Mouse (Mus musculus) neural tube, embryonic 13.5 days (tissue): ENCODE measurements at regions not wholly inside any gene's neighbourhood (a gene's known extent, or its start where the extent isn't known, plus 50 kb on each side); places are given as distances from the start of the nearest gene placed in this dataset.

Source experiments
- ATAC-seq: fragments of 200-750 bp; cut with Nextera tagmentation; 2 replicates; pipeline ENCODE4 v1.8.0; 2017; ENCODE audit warnings: low read depth, mild to moderate bottlenecking, moderate TSS enrichment, moderate library complexity
- H3K27ac ChIP-seq: fragments of 300-500 bp; sonication (generic); replicated peaks from 2 replicates; pipeline ENCODE4 v1.5.1; 2015; ENCODE audit warnings: moderate library complexity, mild to moderate bottlenecking, inconsistent platforms
- H3K27me3 ChIP-seq: fragments of 300-500 bp; sonication (generic); 2 replicates; pipeline ENCODE4 v1.6.1; 2015; ENCODE audit warnings: mild to moderate bottlenecking, inconsistent platforms
- H3K36me3 ChIP-seq: fragments of 300-500 bp; sonication (generic); 2 replicates; pipeline ENCODE4 v1.6.1; 2015; ENCODE audit warnings: mild to moderate bottlenecking, inconsistent platforms
- H3K4me1 ChIP-seq: fragments of 300-500 bp; sonication (generic); replicated peaks from 2 replicates; pipeline ENCODE4 v1.6.1; 2015; ENCODE audit warnings: inconsistent platforms
- H3K4me2 ChIP-seq: fragments of 300-500 bp; sonication (generic); 2 replicates; pipeline ENCODE4 v1.6.1; 2015; ENCODE audit warnings: inconsistent platforms, mild to moderate bottlenecking, moderate library complexity
- H3K4me3 ChIP-seq: fragments of 300-500 bp; sonication (generic); 2 replicates; pipeline ENCODE4 v1.5.1; 2015; ENCODE audit warnings: mild to moderate bottlenecking, inconsistent platforms
- H3K9ac ChIP-seq: fragments of 300-500 bp; sonication (generic); 2 replicates; pipeline ENCODE4 v1.6.1; 2015; ENCODE audit warnings: moderate library complexity, mild to moderate bottlenecking, inconsistent platforms
- H3K9me3 ChIP-seq: fragments of 300-500 bp; sonication (generic); 2 replicates; pipeline ENCODE4 v1.6.1; 2016; ENCODE audit warnings: inconsistent platforms
- WGBS: fragments of 180-500 bp; shearing (Covaris S2); methylation state at CpG from one replicate; pipeline ENCODE4 v1.1.7; 2015; 5-methylcytosine and 5-hydroxymethylcytosine counted together

DNA sequence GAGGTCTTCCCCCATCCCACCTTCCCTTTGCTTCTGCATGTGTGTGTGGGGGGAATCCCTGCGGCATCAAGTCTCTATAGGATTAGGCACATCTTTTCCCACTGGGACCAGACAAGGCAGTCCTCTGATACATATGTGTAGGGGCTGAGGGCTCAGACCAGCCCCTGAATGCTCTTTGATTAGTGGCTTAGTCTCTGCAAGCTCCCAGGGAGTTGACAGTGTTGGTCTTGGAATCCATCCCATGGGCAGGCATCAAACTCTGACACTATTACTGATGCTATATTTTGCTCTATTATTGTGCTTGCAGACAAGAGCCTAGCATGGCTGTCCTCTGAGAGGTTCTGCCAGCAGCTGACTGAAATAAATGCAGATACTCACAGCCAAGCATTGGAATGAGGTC lies 209.5 kb upstream of the Rag2 start:
- Histone ChIP-seq H3K4me3 (no peak overlapping the region), H3K27ac (no peak overlapping the region), H3K4me1 (no peaks in the 10 kb centered on the region; the same call in 1 of the 2 replicates), H3K36me3 (no peaks in the 10 kb centered on the region), H3K27me3 (no peaks in the 10 kb centered on the region), H3K4me2 (no peak overlapping the region), H3K9me3 (no peaks in the 10 kb centered on the region), H3K9ac (no peak overlapping the region)
- no peak for ATAC-seq
- 75% methylated on average over 1 of the region's 1 CpGs for whole genome bisulfite sequencing

DNA sequence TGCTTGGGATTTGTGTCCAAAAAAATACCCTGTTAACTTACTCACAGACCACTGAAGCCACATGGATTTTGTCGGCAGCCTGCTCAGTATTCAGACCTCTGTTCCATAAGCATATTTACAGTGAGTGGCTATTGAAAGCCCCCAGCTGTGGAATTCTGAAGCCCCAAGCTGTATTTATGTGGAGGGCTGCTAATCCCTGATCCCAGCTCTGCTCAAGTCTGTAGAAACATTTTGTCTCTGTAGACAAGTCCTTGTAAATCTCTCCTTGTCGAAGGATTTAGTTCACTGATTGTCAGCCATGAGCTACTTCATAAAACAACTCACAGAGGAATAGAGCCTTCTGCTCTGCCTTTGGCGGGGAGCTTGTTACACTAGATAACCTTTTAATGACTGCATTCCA lies 207.8 kb upstream of the Rag2 start:
- H3K4me3 ChIP-seq = no peak overlapping the region
- H3K4me2 ChIP-seq = no peak overlapping the region
- no peaks in the 10 kb centered on the region; the same call in 1 of the 2 replicates for H3K4me1 ChIP-seq
- no peak overlapping the region for H3K27ac ChIP-seq
- no peaks in the 10 kb centered on the region for H3K27me3 ChIP-seq
- H3K9me3 ChIP-seq = no peaks in the 10 kb centered on the region
- H3K9ac ChIP-seq = no peak overlapping the region
- no peak for ATAC-seq
- H3K36me3 ChIP-seq = no peaks in the 10 kb centered on the region
- WGBS = 53% methylated on average over 3 of the region's 3 CpGs

DNA sequence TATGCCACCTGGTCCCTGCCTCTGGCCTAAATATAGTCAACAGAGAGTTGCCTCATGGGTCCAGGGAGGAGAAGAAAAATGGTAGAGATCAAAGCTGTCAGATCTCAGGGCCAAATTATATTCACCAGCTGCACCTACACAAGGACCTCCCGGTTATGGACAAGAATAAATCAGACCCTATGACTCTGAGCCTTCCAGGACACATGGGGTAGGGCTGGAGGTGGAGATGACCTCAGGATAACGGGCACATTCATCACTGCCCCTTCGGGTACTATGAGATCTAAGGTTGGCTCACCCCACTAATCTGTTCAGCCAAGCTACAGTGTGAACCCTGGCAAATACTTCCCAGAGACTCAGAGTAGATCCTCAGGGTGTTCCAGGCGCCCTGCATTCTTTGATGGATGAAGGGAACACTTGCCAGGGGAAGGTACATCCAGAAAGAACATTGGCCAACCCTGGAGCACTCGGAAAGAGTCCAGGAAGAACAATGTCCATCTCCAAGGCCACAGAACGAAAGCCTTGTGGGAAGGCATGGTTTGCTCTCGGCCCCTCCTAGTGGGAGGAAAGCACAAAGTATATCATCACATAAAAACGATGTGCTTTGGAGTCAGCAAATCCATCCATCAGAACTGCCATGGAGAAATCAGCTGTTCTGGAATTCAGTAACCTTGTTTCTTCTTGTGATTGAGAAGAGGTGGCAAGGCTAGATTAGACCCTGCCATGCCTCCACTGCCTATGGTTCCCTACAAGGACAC lies 191.2 kb upstream of the Rag2 start:
- WGBS = 78% methylated on average over 8 of the region's 8 CpGs
- Histone ChIP-seq H3K27me3 (no peaks in the 10 kb centered on the region), H3K4me3 (no peak overlapping the region), H3K36me3 (no peaks in the 10 kb centered on the region), H3K9me3 (no peaks in the 10 kb centered on the region), H3K9ac (no peak overlapping the region), H3K4me2 (no peak overlapping the region), H3K4me1 (no peaks in the 10 kb centered on the region), H3K27ac (no peak overlapping the region)
- no peak for ATAC-seq

DNA sequence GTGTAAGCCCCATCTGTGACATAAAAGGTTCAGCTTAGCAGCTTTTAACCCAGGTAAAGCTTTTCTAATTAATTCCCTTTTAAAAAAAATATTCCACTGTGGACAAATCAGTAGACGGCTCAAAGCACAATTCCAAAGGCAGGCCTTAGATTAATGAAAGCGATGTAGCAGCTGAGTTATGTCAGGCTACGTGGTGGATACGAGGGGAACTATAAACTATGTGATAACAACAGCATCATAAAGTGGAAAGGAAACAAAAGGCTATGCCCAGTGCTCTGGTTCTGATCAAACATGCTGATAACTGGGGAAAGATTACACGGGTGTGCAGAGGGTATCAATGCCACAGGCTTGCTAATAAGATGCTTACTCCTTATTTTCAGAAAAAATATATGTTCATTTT lies 184.3 kb upstream of the Rag2 start:
- no peak overlapping the region for H3K27ac ChIP-seq
- WGBS = 61% methylated on average over 5 of the region's 5 CpGs
- no peaks in the 10 kb centered on the region for H3K9me3 ChIP-seq
- H3K36me3 ChIP-seq = no peaks in the 10 kb centered on the region
- H3K4me1 ChIP-seq = no peaks in the 10 kb centered on the region
- no peak for ATAC-seq
- no peaks in the 10 kb centered on the region for H3K27me3 ChIP-seq
- no peak overlapping the region for H3K4me2 ChIP-seq
- no peak overlapping the region for H3K9ac ChIP-seq
- H3K4me3 ChIP-seq = no peak overlapping the region

DNA sequence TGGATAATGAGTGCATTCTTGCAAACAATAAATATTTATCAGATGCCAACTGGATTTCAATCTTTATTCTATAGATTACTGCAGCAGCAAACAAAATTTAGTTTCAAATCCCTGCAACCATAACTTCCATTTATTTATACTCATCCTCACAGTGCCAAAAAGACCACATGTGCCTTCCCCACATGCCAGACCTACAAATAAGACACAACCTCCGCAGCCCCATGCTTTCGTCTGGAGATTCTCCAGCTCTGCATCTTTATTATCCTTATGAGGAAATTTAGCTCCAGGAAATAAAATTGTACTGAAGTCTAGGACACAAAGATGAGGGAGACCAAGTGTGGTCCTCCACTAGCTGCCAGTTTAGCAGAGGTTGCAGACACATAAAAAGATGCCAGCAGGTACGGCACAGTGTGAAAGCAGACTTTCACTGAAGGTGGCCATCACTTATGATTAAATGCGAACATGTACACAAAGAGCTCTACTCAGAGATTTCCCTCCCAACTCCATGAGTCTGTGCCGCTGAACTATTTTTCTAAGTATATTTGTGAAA lies 183.4 kb upstream of the Rag2 start:
- H3K4me3 ChIP-seq = no peak overlapping the region
- no peaks in the 10 kb centered on the region for H3K36me3 ChIP-seq
- WGBS = 87% methylated on average over 5 of the region's 5 CpGs
- no peaks in the 10 kb centered on the region for H3K9me3 ChIP-seq
- H3K27ac ChIP-seq = no peak overlapping the region
- no peak for ATAC-seq
- no peak overlapping the region for H3K4me2 ChIP-seq
- no peaks in the 10 kb centered on the region for H3K27me3 ChIP-seq
- H3K4me1 ChIP-seq = no peaks in the 10 kb centered on the region
- H3K9ac ChIP-seq = no peak overlapping the region

DNA sequence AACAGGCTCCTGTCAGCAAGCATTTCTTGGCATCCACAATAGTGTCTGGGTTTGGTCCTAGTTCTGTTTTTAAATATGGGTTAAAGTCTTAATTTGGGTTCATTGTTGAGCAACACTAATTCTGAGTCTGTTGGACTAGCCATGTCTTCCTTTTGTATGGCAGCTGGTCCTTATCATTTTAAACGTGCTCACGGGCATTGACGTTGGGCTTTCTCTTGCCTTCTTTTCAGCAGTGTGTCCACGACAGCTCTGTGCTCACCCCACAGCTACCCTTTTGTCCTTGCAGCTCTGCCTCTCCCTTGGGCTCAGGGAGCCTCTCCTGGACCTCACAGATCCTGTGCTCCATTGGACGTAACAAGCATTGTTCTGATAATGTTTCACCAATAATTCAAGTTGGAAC lies 168.9 kb upstream of the Rag2 start:
- Histone ChIP-seq H3K27me3 (no peaks in the 10 kb centered on the region), H3K9ac (no peak overlapping the region), H3K4me3 (no peak overlapping the region), H3K4me1 (no peaks in the 10 kb centered on the region), H3K9me3 (no peaks in the 10 kb centered on the region), H3K27ac (no peak overlapping the region), H3K36me3 (no peaks in the 10 kb centered on the region), H3K4me2 (no peak overlapping the region)
- ATAC-seq = no peak
- 75% methylated on average over 5 of the region's 5 CpGs for WGBS

DNA sequence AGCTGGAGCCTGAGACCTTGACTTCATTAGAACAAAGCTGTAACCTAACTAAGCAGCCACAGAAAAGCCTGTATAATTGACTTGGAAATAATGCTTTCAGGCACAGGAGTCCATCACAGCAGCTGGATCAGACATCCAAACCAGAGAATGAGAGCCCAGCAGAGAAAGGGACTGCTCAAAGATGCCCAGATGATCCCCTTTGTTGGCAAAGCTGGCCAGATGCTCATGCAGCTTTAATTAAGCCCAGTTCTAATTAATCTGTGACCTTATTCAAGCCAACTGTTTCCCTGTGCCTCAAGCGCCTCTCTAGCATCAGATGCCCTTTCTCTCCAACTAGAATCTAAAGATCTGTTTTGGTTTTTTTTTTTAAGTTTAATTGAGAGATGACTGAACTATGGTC lies 165.6 kb upstream of the Rag2 start:
- H3K27me3 ChIP-seq = no peaks in the 10 kb centered on the region
- ATAC-seq = no peak
- WGBS = 90% methylated on average over 1 of the region's 1 CpGs
- no peak overlapping the region for H3K4me3 ChIP-seq
- no peak overlapping the region for H3K27ac ChIP-seq
- H3K36me3 ChIP-seq = no peaks in the 10 kb centered on the region
- no peak overlapping the region for H3K9ac ChIP-seq
- no peaks in the 10 kb centered on the region for H3K4me1 ChIP-seq
- H3K4me2 ChIP-seq = no peak overlapping the region
- H3K9me3 ChIP-seq = no peaks in the 10 kb centered on the region

DNA sequence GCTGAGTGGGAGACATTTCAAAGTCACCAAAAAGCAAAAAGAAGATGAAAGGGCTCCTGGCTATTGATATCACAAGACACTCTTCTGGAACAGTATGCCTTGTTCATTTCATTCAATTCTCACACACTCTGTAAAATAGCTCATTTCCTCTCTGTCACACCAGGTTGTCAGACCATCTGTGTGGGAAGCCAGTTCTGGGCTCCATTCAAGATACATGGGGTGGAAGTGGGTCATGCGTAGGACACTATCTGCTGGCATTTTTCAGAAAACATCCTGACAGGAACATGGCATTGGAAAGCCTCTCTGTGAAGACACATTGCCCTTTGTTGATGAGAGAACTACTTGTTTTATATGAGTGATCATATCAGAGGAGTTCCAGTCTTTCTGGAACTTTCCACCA lies 162.1 kb upstream of the Rag2 start:
- no peak overlapping the region for H3K9ac ChIP-seq
- H3K9me3 ChIP-seq = no peaks in the 10 kb centered on the region
- no peak overlapping the region for H3K4me3 ChIP-seq
- no peak overlapping the region for H3K4me2 ChIP-seq
- H3K4me1 ChIP-seq = 0 out of 2 replicates have a peak, but pooled peaks cover 8% of the 10 kb centered on the region
- 91% methylated on average over 1 of the region's 1 CpGs for WGBS
- ATAC-seq = no peak
- no peaks in the 10 kb centered on the region for H3K27me3 ChIP-seq
- H3K36me3 ChIP-seq = no peaks in the 10 kb centered on the region
- no peak overlapping the region for H3K27ac ChIP-seq

DNA sequence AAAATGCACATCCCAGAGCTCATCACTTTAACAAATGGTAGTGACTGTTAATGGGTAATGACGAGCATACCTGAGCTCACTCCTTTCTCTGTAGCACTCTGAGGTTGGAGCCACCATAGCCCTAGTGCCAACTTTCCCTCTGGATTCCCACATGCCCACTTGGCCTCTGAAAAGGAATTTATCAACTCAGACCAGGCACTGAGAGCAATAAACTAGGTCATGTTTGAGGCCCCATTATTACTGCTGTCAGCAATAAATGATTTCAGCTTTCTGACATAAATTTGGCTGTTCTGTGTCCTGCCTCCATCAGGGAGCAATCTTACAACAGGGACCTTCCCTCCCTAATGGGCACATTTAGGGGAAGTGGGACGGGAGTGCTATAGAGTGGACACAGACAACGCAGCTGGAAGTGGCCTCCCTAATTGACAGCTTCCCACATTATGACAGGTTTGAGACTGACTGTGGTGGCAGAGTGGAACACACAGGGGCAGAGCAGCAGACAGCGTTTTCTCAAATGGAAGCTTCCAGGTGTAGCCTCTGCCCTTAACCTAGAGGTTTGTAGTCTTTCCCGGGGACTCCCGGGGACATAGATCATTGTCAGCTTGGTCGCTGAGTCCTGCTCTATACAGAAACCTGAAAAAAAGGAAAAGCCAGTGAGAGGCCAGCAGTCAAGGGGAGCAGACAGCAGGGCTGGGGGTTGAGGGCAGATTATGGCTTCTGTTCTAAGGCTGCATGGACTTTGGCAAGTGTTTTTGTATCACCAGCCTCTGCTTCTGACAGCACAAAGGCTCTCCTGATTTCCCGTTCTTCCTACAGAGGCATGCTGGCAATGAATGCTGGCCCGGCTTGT lies 160.0 kb upstream of the Rag2 start:
- ATAC-seq = peak; percentile 11; the same call in 1 of the 2 replicates
- WGBS = 58% methylated on average over 9 of the region's 9 CpGs
- no peaks in the 10 kb centered on the region for H3K36me3 ChIP-seq

DNA sequence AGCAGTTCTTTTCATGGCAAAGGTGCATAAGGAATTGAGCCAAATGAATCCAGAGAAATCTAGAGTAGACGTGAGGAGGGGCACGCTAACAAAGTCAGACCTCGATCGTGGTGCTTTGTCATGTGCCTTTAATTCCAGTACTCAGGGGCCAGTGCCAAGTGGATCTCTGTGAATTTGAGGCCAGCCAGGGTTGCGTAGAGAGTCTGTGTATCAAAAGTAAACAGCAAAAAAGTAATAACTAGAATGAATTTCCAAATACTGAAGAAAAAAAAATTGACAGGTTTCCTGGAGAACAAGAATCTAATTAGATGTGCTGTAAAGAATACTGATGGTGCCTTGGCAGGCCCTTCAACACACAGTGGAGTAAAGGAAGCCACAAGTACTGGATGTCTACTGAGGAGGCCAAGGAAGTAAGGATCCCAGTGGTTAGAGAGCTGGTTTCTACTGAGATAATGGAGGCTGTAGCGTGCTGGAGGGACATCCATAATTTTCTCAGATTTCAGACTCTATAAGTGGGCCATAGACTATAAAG lies 153.9 kb upstream of the Rag2 start:
- WGBS = 84% methylated on average over 6 of the region's 6 CpGs
- H3K4me2 ChIP-seq = no peak overlapping the region
- no peak overlapping the region for H3K27ac ChIP-seq
- no peaks in the 10 kb centered on the region for H3K9me3 ChIP-seq
- H3K27me3 ChIP-seq = no peaks in the 10 kb centered on the region
- H3K9ac ChIP-seq = no peak overlapping the region
- H3K36me3 ChIP-seq = no peaks in the 10 kb centered on the region
- H3K4me3 ChIP-seq = no peak overlapping the region
- ATAC-seq = no peak
- no peaks in the 10 kb centered on the region for H3K4me1 ChIP-seq

More for the DNA sequence above, 160.0 kb upstream of the Rag2 start:
- Histone ChIP-seq H3K9ac (no peak overlapping the region), H3K27me3 (no peaks in the 10 kb centered on the region), H3K4me3 (no peak overlapping the region), H3K4me1 (0 out of 2 replicates have a peak, but pooled peaks cover 8% of the 10 kb centered on the region), H3K4me2 (no peak overlapping the region), H3K9me3 (no peaks in the 10 kb centered on the region), H3K27ac (no peak overlapping the region)

DNA sequence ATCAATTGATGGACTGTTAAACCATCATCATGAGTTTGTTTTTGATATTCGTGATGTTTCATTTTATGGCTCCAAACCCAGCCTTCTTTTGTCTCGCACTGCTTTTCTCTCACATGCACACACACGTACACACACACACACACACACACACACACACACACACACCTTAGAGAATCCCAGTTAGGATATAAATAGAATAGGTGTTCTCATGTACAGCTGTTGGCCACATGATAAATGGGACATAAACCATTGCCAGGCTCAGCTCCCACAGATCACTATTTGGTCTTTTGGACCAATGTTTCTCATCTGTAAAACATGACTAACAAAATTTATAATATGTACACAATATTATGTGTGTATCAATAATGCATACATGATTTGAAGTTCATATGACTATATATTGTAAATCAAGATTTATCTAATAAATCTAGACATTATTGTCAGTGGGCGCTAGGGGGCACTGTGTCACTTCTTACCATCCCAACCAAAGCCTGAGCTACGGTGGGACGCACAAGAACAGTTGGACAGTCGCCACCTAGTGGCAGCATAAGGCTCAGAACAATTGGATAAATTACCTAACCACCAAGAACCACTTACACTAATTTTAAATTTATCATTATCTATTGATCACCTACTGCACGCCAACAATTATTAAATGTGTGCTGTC lies 151.9 kb upstream of the Rag2 start:
- Histone ChIP-seq H3K4me1 (no peaks in the 10 kb centered on the region), H3K9me3 (no peaks in the 10 kb centered on the region), H3K27ac (no peak overlapping the region), H3K4me3 (no peak overlapping the region), H3K9ac (no peak overlapping the region), H3K36me3 (no peaks in the 10 kb centered on the region), H3K27me3 (no peaks in the 10 kb centered on the region), H3K4me2 (no peak overlapping the region)
- 34% methylated on average over 8 of the region's 8 CpGs for WGBS
- peak; percentile 78 for ATAC-seq

DNA sequence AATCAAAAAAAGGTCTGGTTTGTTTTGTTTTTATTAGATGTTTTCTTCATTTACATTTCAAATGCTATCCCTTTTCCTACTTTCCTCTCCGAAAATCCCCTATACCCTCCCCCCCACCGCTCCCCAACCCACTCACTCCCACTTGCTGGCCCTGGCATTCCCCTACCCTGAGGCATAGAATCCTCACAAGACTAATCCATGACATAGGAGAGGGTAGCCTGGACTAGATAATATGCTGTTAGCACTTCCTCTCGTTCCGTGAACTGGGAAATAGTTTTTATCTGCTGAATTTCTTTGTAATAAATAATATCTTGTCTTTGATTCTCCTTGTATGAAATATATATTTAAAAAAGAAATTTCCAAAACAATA lies 151.4 kb upstream of the Rag2 start:
- no peak overlapping the region for H3K4me2 ChIP-seq
- no peaks in the 10 kb centered on the region for H3K27me3 ChIP-seq
- no peak overlapping the region for H3K4me3 ChIP-seq
- no peak for ATAC-seq
- no peaks in the 10 kb centered on the region for H3K4me1 ChIP-seq
- no peaks in the 10 kb centered on the region for H3K9me3 ChIP-seq
- 82% methylated on average over 4 of the region's 4 CpGs for WGBS
- H3K27ac ChIP-seq = no peak overlapping the region
- H3K36me3 ChIP-seq = no peaks in the 10 kb centered on the region
- no peak overlapping the region for H3K9ac ChIP-seq
